In genomic region chr14:12151927-12152326, GRCm38 (mm10) we compare ENCODE assay signal across 8 mouse cellular contexts.
DNase-seq lines count a peak whose midpoint lies in the region; ATAC-seq and TF ChIP-seq lines count a peak whose summit lies in the region.

No protein-coding gene starts in this region.

- H3K27ac ChIP-seq in liver, postnatal 0 days (ENCODE audit: low read depth): no peak overlapping the region

- no peak overlapping the region for H3K4me2 ChIP-seq in liver, postnatal 0 days (ENCODE audit: low read depth, low read length)

- WGBS in liver, postnatal 0 days (ENCODE audit: insufficient replicate concordance): 46% methylated on average over 3 of the region's 3 CpGs

- no peaks in the 10 kb centered on the region for H3K9me3 ChIP-seq in liver, postnatal 0 days (ENCODE audit: low read length)

- H3K4me3 ChIP-seq in liver, postnatal 0 days (ENCODE audit: low read depth, low read length): no peak overlapping the region

- ATAC-seq in liver, postnatal 0 days: no peak
- ATAC-seq in erythroblast, adult 5-6 weeks (replicated peaks; ENCODE audit: low FRiP score, poor library complexity, severe bottlenecking): no peak

- DNase-seq in thymus, postnatal 0 days (ENCODE audit: low spot score): peak; percentile 7
- DNase-seq in thymus, postnatal 10 days (ENCODE audit: low spot score in 2 of 2): no peak
- peak; percentile 84 for DNase-seq in cerebellum, postnatal 14 days
- DNase-seq in frontal cortex, postnatal 36 days (ENCODE audit: low spot score in 2 of 2): peak; percentile 57 to 87
- DNase-seq in kidney, postnatal 10 days: peak; percentile 81
- DNase-seq in liver, postnatal 0 days: peak; percentile 43
- peak; percentile 19 for DNase-seq in ovary, postnatal 36 days (ENCODE audit: low spot score)

- H3K4me1 ChIP-seq in liver, postnatal 0 days (ENCODE audit: insufficient read depth): peaks cover 10% of the 10 kb centered on the region; the same call in 1 of the 2 replicates

- no peak for TF ChIP-seq EP300 in liver, postnatal 0 days (IDR thresholded peaks at IDR 0.05; ENCODE audit: low read depth)

- H3K36me3 ChIP-seq in liver, postnatal 0 days (replicated peaks; ENCODE audit: insufficient read depth, low read length): no peaks in the 10 kb centered on the region

- no peaks in the 10 kb centered on the region for H3K27me3 ChIP-seq in liver, postnatal 0 days (ENCODE audit: insufficient read depth, low read length)

- peak; percentile 78 for TF ChIP-seq CTCF in liver, postnatal 0 days (IDR thresholded peaks at IDR 0.05; ENCODE audit: low read depth)

- no peak overlapping the region for H3K9ac ChIP-seq in liver, postnatal 0 days (replicated peaks)

Comparison
In these comparisons a context has a peak if more than half of its experiments do, and no peak if none do; other contexts are left out.
1. DNase-seq: peak in thymus, postnatal 0 days (single experiment), cerebellum, postnatal 14 days (2 of 2), frontal cortex, postnatal 36 days (2 of 2), kidney, postnatal 10 days (single experiment), liver, postnatal 0 days (single experiment) and ovary, postnatal 36 days (single experiment); none in thymus, postnatal 10 days (0 of 2).